Mouse (Mus musculus) CH12.LX (cell line): ENCODE measurements around the gene Itprid2.

Experiments
- CHD2 ChIP-seq: IDR thresholded peaks from 2 replicates; pipeline ENCODE4 v1.6.1; 2011; ENCODE audit warnings: low read length, improper control_type of control experiment
- SIN3A ChIP-seq: IDR thresholded peaks from 2 replicates; pipeline ENCODE4 v1.6.1; 2012; ENCODE audit warnings: low read length, improper control_type of control experiment, inconsistent platforms

GRCm38 (mm10) chr2:79606033-79606432 is 29.1 kb upstream of the Itprid2 start:
- TF ChIP-seq SIN3A (no peak), CHD2 (no peak)
